ENCODE assay signal across 22 mouse cellular contexts in genomic region chr17:29300926-29301325, GRCm38 (mm10). TPM values are rescaled to one million over a fixed set of nuclear protein-coding genes. Genes with fewer than 3 reads are reported as not detected.
A peak's percentile ranks its signal among the peaks of the same experiment; 100 is the strongest.
DNase-seq lines count a peak whose midpoint lies in the region; ATAC-seq and TF ChIP-seq lines count a peak whose summit lies in the region.
"Had no signal": no experiment of that assay in that cellular context is flagged by ENCODE, and none has a peak within 500 bp of the region (broad histone marks: within the 10 kb centered on the region; RNA-seq: fewer than 3 reads in every experiment).

No protein-coding gene starts in this region.

- no peaks in the 10 kb centered on the region for H3K9me3 ChIP-seq in embryonic facial prominence, embryonic 11.5 days (replicated peaks; ENCODE audit: control insufficient read depth, low read length)
- H3K9me3 ChIP-seq in embryonic facial prominence, embryonic 10.5 days: no peaks in the 10 kb centered on the region
- H3K9me3 ChIP-seq in heart, embryonic 13.5 days: no peaks in the 10 kb centered on the region
- H3K9me3 ChIP-seq: G1E had no signal

- H3K9ac ChIP-seq in embryonic facial prominence, embryonic 11.5 days (replicated peaks; ENCODE audit: low read length): 0 out of 2 replicates have a peak overlapping the region, but pooled peaks have one; percentile 6
- no peak overlapping the region for H3K9ac ChIP-seq in heart, embryonic 13.5 days

- H3K36me3 ChIP-seq in embryonic facial prominence, embryonic 11.5 days (replicated peaks; ENCODE audit: control insufficient read depth, insufficient read depth, low read depth, low read length): peaks cover 4% of the 10 kb centered on the region; the same call in 1 of the 2 replicates
- H3K36me3 ChIP-seq in embryonic facial prominence, embryonic 10.5 days (replicated peaks): peaks cover 53% of the 10 kb centered on the region
- peaks cover 56% of the 10 kb centered on the region for H3K36me3 ChIP-seq in heart, embryonic 13.5 days

- intact Hi-C loops in heart, postnatal 10 days (cut with DNase I): loop anchor here (2.0 kb wide), 1 partner anchor 38 kb away; no protein-coding TSS in a partner anchor
- intact Hi-C loops in left cerebral cortex, adult 2 months (cut with DNase I): no loop called here
- intact Hi-C loops in left cerebral cortex, postnatal 36 days (cut with DNase I): no loop called here

- no peak for ATAC-seq in embryonic facial prominence, embryonic 11.5 days (replicated peaks; ENCODE audit: insufficient number of reproducible peaks, low FRiP score, low TSS enrichment, low read depth)
- no peak for ATAC-seq in heart, embryonic 13.5 days (ENCODE audit: extremely low read depth, insufficient number of reproducible peaks, low FRiP score, low TSS enrichment)
- ATAC-seq: CD4-positive, CD25-positive, alpha-beta regulatory T cell, adult 4 months; forebrain, embryonic 16.5 days; hindbrain, embryonic 16.5 days; inflammation-experienced regulatory T-cells, adult 6 months; intestine, postnatal 0 days had no signal

- no peak overlapping the region for H3K4me3 ChIP-seq in embryonic facial prominence, embryonic 11.5 days (ENCODE audit: low read depth, low read length)
- H3K4me3 ChIP-seq in embryonic facial prominence, embryonic 10.5 days: no peak overlapping the region
- H3K4me3 ChIP-seq in heart, embryonic 13.5 days: no peak overlapping the region
- H3K4me3 ChIP-seq in left cerebral cortex, adult 2 months: no peak overlapping the region
- H3K4me3 ChIP-seq: heart, adult 2 months had no signal

- DNase-seq in embryonic facial prominence, embryonic 11.5 days (ENCODE audit: low spot score): no peak
- DNase-seq in embryonic facial prominence, embryonic 10.5 days (ENCODE audit: low spot score): no peak
- no peak for DNase-seq in heart, postnatal 10 days
- DNase-seq in left cerebral cortex, adult 2 months (ENCODE audit: extremely low spot score in 1 of 2, low spot score in 2 of 2): no peak
- DNase-seq in left cerebral cortex, postnatal 36 days (ENCODE audit: low spot score in 2 of 2): no peak
- no peak for DNase-seq in thymus, postnatal 0 days (ENCODE audit: low spot score)
- DNase-seq: adrenal gland, adult 8-10 months; B cell, adult 2 months; cerebellum, adult 11-12 months; cerebellum, adult 9-10 months; cerebellum, postnatal 25 days; gastrocnemius, postnatal 14 days; heart, adult 2 months; heart, postnatal 36 days had no signal

- H3K27ac ChIP-seq in embryonic facial prominence, embryonic 11.5 days (replicated peaks; ENCODE audit: low read depth, low read length): no peak overlapping the region
- no peak overlapping the region for H3K27ac ChIP-seq in embryonic facial prominence, embryonic 10.5 days (replicated peaks)
- H3K27ac ChIP-seq in heart, embryonic 13.5 days (replicated peaks): peak overlapping the region; percentile 30; the same call in 1 of the 2 replicates
- H3K27ac ChIP-seq in left cerebral cortex, adult 2 months: peak overlapping the region; percentile 61
- H3K27ac ChIP-seq: heart, adult 2 months had no signal

- no peaks in the 10 kb centered on the region for H3K27me3 ChIP-seq in embryonic facial prominence, embryonic 11.5 days (ENCODE audit: control insufficient read depth, insufficient read depth, low read length)
- H3K27me3 ChIP-seq in embryonic facial prominence, embryonic 10.5 days (replicated peaks; ENCODE audit: low read depth, poor library complexity, severe bottlenecking): no peaks in the 10 kb centered on the region
- no peaks in the 10 kb centered on the region for H3K27me3 ChIP-seq in heart, embryonic 13.5 days (replicated peaks)

- no peak for TF ChIP-seq CTCF in left cerebral cortex, adult 2 months (IDR thresholded peaks at IDR 0.05)

- 90% methylated on average over 7 of the region's 7 CpGs for WGBS in embryonic facial prominence, embryonic 11.5 days
- WGBS in embryonic facial prominence, embryonic 10.5 days: 95% methylated on average over 7 of the region's 7 CpGs
- 83% methylated on average over 7 of the region's 7 CpGs for WGBS in heart, embryonic 13.5 days

- H3K4me1 ChIP-seq in embryonic facial prominence, embryonic 11.5 days (ENCODE audit: control insufficient read depth, insufficient read depth, low read length): peaks cover 8% of the 10 kb centered on the region
- peaks cover 60% of the 10 kb centered on the region for H3K4me1 ChIP-seq in embryonic facial prominence, embryonic 10.5 days
- H3K4me1 ChIP-seq in heart, embryonic 13.5 days: peaks cover 63% of the 10 kb centered on the region

- H3K4me2 ChIP-seq in embryonic facial prominence, embryonic 11.5 days (ENCODE audit: low read depth, low read length): no peak overlapping the region
- H3K4me2 ChIP-seq in heart, embryonic 13.5 days: no peak overlapping the region
- H3K4me2 ChIP-seq: heart, embryonic 11.5 days had no signal

RNA-seq across cellular contexts. Expression of gene Pi16, which starts 16.6 kb away (rescaled TPM):
- polyA plus RNA-seq in embryonic facial prominence, embryonic 11.5 days (2014; fragmentation: Nextera tagmentation; extraction: Ambion mirVana): 0.32 and 0.56 TPM in 2 replicates
- 0.65 and 0.91 TPM in 2 replicates for polyA plus RNA-seq in embryonic facial prominence, embryonic 10.5 days (2016; fragmentation: Nextera tagmentation; extraction: Ambion mirVana)
- polyA plus RNA-seq in heart, embryonic 13.5 days (2015; fragmentation: Nextera tagmentation; extraction: Ambion mirVana): 1.9 and 2.4 TPM in 2 replicates
- 10 to 100 TPM; 26.9 to 33.9 TPM for total RNA-seq in heart, postnatal 10 days (2021)
- 1 to 10 TPM; 1.2 to 1.4 TPM for total RNA-seq in left cerebral cortex, adult 2 months (2021)
- total RNA-seq in left cerebral cortex, postnatal 36 days (2021): 1 to 10 TPM; 1.1 to 1.3 TPM
- 3.7 and 4.4 TPM in 2 replicates for polyA plus RNA-seq in thymus, postnatal 0 days (2015; fragmentation: Nextera tagmentation; extraction: Ambion mirVana)

RNA-seq across cellular contexts. Expression of gene BC004004, which starts 32.3 kb away (rescaled TPM):
- polyA plus RNA-seq in embryonic facial prominence, embryonic 11.5 days (2014; fragmentation: Nextera tagmentation; extraction: Ambion mirVana): 55.1 and 55.4 TPM in 2 replicates
- polyA plus RNA-seq in embryonic facial prominence, embryonic 10.5 days (2016; fragmentation: Nextera tagmentation; extraction: Ambion mirVana): 47.8 and 49.5 TPM in 2 replicates
- polyA plus RNA-seq in heart, embryonic 13.5 days (2015; fragmentation: Nextera tagmentation; extraction: Ambion mirVana): 85.0 and 91.9 TPM in 2 replicates
- total RNA-seq in heart, postnatal 10 days (2021): 100 to 1,000 TPM; 193 to 194 TPM
- total RNA-seq in left cerebral cortex, adult 2 months (2021): 10 to 100 TPM; 78.9 to 85.0 TPM
- total RNA-seq in left cerebral cortex, postnatal 36 days (2021): 10 to 100 TPM; 78.1 to 94.7 TPM
- 92.2 and 95.2 TPM in 2 replicates for polyA plus RNA-seq in thymus, postnatal 0 days (2015; fragmentation: Nextera tagmentation; extraction: Ambion mirVana)

RNA-seq across cellular contexts. Expression of gene Ppil1, which starts 36.9 kb away (rescaled TPM):
- 177 and 196 TPM in 2 replicates for polyA plus RNA-seq in embryonic facial prominence, embryonic 11.5 days (2014; fragmentation: Nextera tagmentation; extraction: Ambion mirVana)
- polyA plus RNA-seq in embryonic facial prominence, embryonic 10.5 days (2016; fragmentation: Nextera tagmentation; extraction: Ambion mirVana): 219 and 227 TPM in 2 replicates
- 106 and 128 TPM in 2 replicates for polyA plus RNA-seq in heart, embryonic 13.5 days (2015; fragmentation: Nextera tagmentation; extraction: Ambion mirVana)
- total RNA-seq in heart, postnatal 10 days (2021): 10 to 100 TPM; 31.2 to 34.1 TPM
- total RNA-seq in left cerebral cortex, adult 2 months (2021): 10 to 100 TPM; 19.8 to 20.0 TPM
- total RNA-seq in left cerebral cortex, postnatal 36 days (2021): 10 to 100 TPM; 16.7 to 19.0 TPM
- 118 and 133 TPM in 2 replicates for polyA plus RNA-seq in thymus, postnatal 0 days (2015; fragmentation: Nextera tagmentation; extraction: Ambion mirVana)

RNA-seq across cellular contexts. Expression of gene Mtch1, which starts 46.8 kb away (rescaled TPM):
- 370 and 382 TPM in 2 replicates for polyA plus RNA-seq in embryonic facial prominence, embryonic 11.5 days (2014; fragmentation: Nextera tagmentation; extraction: Ambion mirVana)
- 278 and 280 TPM in 2 replicates for polyA plus RNA-seq in embryonic facial prominence, embryonic 10.5 days (2016; fragmentation: Nextera tagmentation; extraction: Ambion mirVana)
- polyA plus RNA-seq in heart, embryonic 13.5 days (2015; fragmentation: Nextera tagmentation; extraction: Ambion mirVana): 276 and 287 TPM in 2 replicates
- total RNA-seq in heart, postnatal 10 days (2021): 100 to 1,000 TPM; 345 to 350 TPM
- total RNA-seq in left cerebral cortex, adult 2 months (2021): 100 to 1,000 TPM; 537 to 552 TPM
- 100 to 1,000 TPM; 492 to 581 TPM for total RNA-seq in left cerebral cortex, postnatal 36 days (2021)
- 144 and 154 TPM in 2 replicates for polyA plus RNA-seq in thymus, postnatal 0 days (2015; fragmentation: Nextera tagmentation; extraction: Ambion mirVana)

RNA-seq across cellular contexts. Expression of gene Fgd2, which starts 59.8 kb away (rescaled TPM):
- 7.0 and 8.6 TPM in 2 replicates for polyA plus RNA-seq in embryonic facial prominence, embryonic 11.5 days (2014; fragmentation: Nextera tagmentation; extraction: Ambion mirVana)
- polyA plus RNA-seq in embryonic facial prominence, embryonic 10.5 days (2016; fragmentation: Nextera tagmentation; extraction: Ambion mirVana): 10.2 and 12.3 TPM in 2 replicates
- polyA plus RNA-seq in heart, embryonic 13.5 days (2015; fragmentation: Nextera tagmentation; extraction: Ambion mirVana): 3.4 and 3.8 TPM in 2 replicates
- total RNA-seq in heart, postnatal 10 days (2021): 1 to 10 TPM; 2.5 to 2.6 TPM
- 1 to 10 TPM; 5.4 to 7.4 TPM for total RNA-seq in left cerebral cortex, adult 2 months (2021)
- 1 to 10 TPM; 5.6 to 7.0 TPM for total RNA-seq in left cerebral cortex, postnatal 36 days (2021)
- polyA plus RNA-seq in thymus, postnatal 0 days (2015; fragmentation: Nextera tagmentation; extraction: Ambion mirVana): 6.8 and 7.2 TPM in 2 replicates

Comparison
In these comparisons a context has a peak if more than half of its experiments do, and no peak if none do; other contexts are left out.
1. H3K27ac ChIP-seq: peak in heart, embryonic 13.5 days (single experiment) and left cerebral cortex, adult 2 months (single experiment); none in embryonic facial prominence, embryonic 11.5 days (single experiment) and embryonic facial prominence, embryonic 10.5 days (single experiment).